Mouse (Mus musculus) 3134 (cell line): ENCODE measurements at regions not wholly inside any gene's neighbourhood (a gene's known extent, or its start where the extent isn't known, plus 50 kb on each side); places are given as distances from the start of the nearest gene placed in this dataset.

Source experiments
- DNase-seq: peaks from one replicate; pipeline ENCODE4 v3.0.0-alpha.2; 2011; ENCODE audit warnings: low spot score; ENCODE audit not compliant: insufficient read length; ENCODE audit errors: extremely low read depth

- no peak for DNase-seq
Measured at GRCm38 (mm10) chr1:163560276-163560943, 156.9 kb upstream of the Gorab start.

- no peak for DNase-seq
Measured at GRCm38 (mm10) chr1:163557875-163558274, 154.4 kb upstream of the Gorab start.

GRCm38 (mm10) chr1:163555185-163555584 lies 151.7 kb upstream of the Gorab start:
- no peak for DNase-seq

GRCm38 (mm10) chr1:163538776-163539492 lies 135.5 kb upstream of the Gorab start:
- no peak for DNase-seq

GRCm38 (mm10) chr1:163530563-163530962 lies 127.1 kb upstream of the Gorab start:
- no peak for DNase-seq

GRCm38 (mm10) chr1:163517966-163518365 lies 114.5 kb upstream of the Gorab start:
- no peak for DNase-seq

- no peak for DNase-seq
Measured at GRCm38 (mm10) chr1:163512847-163513246, 109.4 kb upstream of the Gorab start.

- DNase-seq, result no peak
Measured at GRCm38 (mm10) chr1:163512008-163512407, 108.5 kb upstream of the Gorab start.

- DNase-seq, result no peak
Measured at GRCm38 (mm10) chr1:163505035-163505434, 101.6 kb upstream of the Gorab start.

- no peak for DNase-seq
Measured at GRCm38 (mm10) chr1:163502557-163502956, 99.1 kb upstream of the Gorab start.

GRCm38 (mm10) chr1:163498398-163498958 lies 95.0 kb upstream of the Gorab start:
- no peak for DNase-seq

- peak; percentile 4 for DNase-seq
Measured at GRCm38 (mm10) chr1:163496416-163496815, 92.9 kb upstream of the Gorab start.

- no peak for DNase-seq
Measured at GRCm38 (mm10) chr1:163488532-163488931, 85.1 kb upstream of the Gorab start.

GRCm38 (mm10) chr1:163488109-163488508 lies 84.6 kb upstream of the Gorab start:
- DNase-seq, result no peak

GRCm38 (mm10) chr1:163483098-163483497 lies 79.6 kb upstream of the Gorab start:
- DNase-seq, result no peak

GRCm38 (mm10) chr1:163477478-163478167 lies 74.2 kb upstream of the Gorab start:
- DNase-seq, result no peak

- DNase-seq, result no peak
Measured at GRCm38 (mm10) chr1:163461194-163461593, 57.7 kb upstream of the Gorab start.

GRCm38 (mm10) chr1:163456366-163456765 lies 52.9 kb upstream of the Gorab start:
- no peak for DNase-seq
